Mouse (Mus musculus) thymus, adult 2 months (tissue): ENCODE measurements around the gene Erc2.

Experiments
- CTCF ChIP-seq: fragments of 200-500 bp; IDR thresholded peaks from 2 replicates; pipeline ENCODE4 v1.5.1; 2012; ENCODE audit warnings: mild to moderate bottlenecking, control low read depth, low read length, moderate library complexity, borderline replicate concordance; ENCODE audit not compliant: control insufficient read depth, poor library complexity, insufficient read depth; ENCODE audit errors: extremely low read depth
- POLR2A ChIP-seq: fragments of 200-500 bp; IDR thresholded peaks from 2 replicates; pipeline ENCODE4 v1.6.1; 2012; ENCODE audit warnings: mild to moderate bottlenecking, low read length, control low read depth, moderate library complexity; ENCODE audit not compliant: control insufficient read depth, poor library complexity, insufficient read depth; ENCODE audit errors: extremely low read depth

- TF ChIP-seq POLR2A = no peak
- no peak for TF ChIP-seq CTCF
Observed at GRCm38 (mm10) chr14:27973701-27974100, 351.5 kb downstream of the Erc2 start.
